Mouse (Mus musculus) lung, postnatal 4 days (tissue): Measurements from ENCODE around the gene Arhgef11.

Source experiments
- DNase-seq, 2 experiments: peaks; one replicate each; pipeline ENCODE4 v3.0.0; 2021

Gene Arhgef11

GRCm38 (mm10) chr3:87718525-87718924 lies 101.2 kb downstream of the Arhgef11 start:
- no peak for DNase-seq

DNA sequence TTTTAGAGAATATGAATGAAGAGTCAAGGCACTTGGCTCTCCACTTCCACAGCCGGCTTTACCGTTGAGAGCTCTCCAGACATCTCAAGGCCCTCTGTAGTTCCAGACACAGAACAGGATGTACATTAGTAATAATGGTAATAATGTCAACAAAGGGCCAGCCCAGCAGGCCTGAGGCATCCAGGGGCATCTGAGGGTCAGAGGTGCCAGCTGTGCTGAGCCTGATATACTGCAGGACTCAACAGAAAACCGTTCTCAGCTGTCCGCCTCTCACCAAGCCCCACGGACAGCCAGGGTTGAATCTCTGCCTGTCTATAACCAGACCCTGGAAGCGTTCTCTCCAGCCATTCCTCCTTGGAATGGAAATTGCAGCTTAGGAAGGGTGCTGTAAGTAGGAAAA lies 107.2 kb downstream of the Arhgef11 start:
- DNase-seq = no peak

DNA sequence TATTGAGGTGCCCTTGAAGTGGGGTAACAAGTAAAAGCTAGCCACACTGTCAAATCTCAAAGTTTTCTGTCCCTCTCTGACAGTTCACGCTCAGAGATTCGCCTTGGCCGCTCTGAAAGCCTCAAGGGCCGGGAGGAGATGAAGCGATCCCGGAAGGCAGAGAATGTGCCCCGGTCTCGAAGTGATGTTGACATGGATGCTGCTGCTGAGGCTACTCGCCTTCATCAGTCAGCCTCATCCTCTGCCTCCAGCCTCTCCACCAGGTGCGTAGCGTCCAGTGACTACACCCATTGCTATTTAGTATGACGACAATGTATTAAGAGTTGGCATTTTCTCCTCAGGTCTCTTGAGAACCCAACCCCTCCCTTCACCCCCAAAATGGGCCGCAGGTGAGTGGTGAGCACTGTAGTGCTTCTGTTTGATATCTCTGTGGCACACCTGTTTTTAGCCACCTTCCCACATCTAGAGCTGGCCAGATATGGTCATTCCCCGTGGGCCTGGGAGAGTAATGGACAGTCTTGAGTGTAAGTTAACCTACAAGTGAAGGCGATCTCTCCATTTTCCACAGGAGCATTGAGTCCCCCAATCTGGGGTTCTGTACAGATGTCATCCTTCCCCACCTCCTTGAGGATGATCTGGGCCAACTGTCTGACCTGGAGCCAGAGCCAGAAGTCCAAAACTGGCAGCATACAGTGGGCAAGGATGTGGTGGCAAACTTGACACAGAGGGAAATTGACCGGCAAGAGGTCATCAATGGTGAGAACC lies 108.2 kb downstream of the Arhgef11 start:
- DNase-seq = no peak

DNA sequence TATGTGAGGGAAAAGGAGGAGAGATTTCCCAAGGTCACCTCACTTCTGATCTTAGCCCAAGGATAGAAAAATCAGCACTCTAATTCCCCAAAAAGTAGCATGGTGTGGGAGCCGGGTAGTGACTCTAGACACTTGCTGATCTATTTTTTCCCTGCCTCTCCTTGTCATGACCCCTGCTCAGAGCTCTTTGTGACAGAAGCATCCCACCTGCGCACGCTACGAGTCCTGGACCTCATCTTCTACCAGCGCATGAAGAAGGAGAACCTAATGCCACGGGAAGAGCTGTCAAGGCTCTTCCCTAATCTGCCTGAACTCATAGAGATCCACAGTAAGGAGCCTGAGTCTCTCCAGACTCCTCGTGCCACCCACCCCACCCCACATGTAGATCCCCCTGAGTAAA lies 108.8 kb downstream of the Arhgef11 start:
- no peak for DNase-seq

- no peak for DNase-seq
Observed at GRCm38 (mm10) chr3:87728696-87729095, 111.3 kb downstream of the Arhgef11 start.

DNA sequence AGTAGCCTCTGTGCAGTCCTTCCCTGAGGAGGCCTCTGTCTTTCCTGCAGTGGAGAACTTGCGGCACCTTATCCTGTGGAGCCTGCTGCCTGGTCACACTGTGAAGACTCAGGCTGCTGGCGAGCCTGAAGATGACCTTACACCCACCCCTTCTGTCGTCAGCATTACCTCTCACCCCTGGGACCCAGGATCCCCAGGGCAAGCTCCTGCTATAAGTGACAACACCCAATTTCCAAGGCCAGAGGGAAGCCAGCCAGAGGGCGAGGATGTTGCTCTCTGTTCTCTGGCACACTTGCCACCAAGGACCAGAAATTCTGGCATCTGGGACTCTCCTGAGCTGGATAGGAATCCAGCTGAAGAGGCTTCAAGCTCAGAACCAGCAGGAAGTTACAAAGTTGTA lies 115.7 kb downstream of the Arhgef11 start:
- DNase-seq = no peak

DNA sequence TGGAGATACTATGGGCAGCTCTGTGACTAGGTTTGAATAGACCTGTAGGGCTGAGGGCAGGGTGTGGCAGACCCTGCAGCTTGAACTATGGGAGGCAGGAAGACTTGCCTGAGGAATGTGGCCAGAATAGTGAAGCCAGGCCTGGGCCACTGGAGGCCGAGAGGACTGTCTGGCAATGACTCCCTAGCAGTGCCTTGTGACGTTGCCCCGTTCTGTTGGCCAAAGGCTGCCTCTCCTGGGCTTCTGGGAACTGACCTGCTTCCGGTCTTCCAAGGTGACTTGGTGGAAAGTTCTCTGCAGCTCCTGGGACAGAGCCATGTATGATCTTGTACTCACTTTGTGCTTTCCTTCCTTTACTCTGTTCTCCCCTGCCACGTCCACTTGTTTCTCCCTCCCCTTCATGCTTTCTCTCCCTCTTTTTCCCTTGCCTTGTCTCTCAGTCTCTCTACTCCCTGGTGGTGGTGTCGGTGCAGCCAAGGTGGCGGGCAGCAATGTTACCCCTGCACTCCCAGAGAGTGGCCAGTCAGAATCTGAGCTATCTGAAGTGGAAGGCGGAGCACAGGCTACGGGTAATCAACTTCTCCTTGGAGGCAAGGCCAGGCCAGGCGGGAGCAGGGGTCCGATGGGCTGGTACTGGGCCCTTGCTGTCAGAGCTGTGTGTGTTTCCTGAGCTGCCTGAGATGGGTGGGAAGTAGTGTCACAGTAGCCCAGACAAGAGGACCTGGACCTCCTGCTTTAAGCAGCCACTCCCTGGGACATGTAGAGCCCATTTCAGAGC lies 116.8 kb downstream of the Arhgef11 start:
- DNase-seq = no peak

DNA sequence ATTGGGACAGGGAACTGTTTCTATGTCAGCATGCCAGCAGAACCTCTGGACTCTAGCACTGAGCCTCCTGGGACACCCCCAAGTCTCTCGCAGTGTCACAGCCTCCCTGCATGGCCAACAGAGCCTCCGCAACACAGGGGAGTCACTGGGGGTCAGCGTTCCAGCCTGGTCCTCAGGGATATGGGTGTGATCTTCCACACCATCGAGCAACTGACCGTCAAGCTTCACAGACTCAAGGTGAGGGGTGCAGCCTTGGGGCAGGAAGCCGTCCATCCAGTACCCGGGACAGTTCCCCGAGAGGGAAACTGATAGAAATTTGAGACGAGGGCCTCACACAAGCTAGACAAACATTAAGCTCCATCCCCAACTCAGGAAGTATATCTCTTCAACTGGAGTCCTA lies 118.0 kb downstream of the Arhgef11 start:
- no peak for DNase-seq

GRCm38 (mm10) chr3:87738906-87739305 lies 121.5 kb downstream of the Arhgef11 start:
- no peak for DNase-seq

- DNase-seq = no peak
Observed at GRCm38 (mm10) chr3:87742013-87742412, 124.7 kb downstream of the Arhgef11 start.

GRCm38 (mm10) chr3:87742735-87743134 lies 125.4 kb downstream of the Arhgef11 start:
- DNase-seq = no peak

DNA sequence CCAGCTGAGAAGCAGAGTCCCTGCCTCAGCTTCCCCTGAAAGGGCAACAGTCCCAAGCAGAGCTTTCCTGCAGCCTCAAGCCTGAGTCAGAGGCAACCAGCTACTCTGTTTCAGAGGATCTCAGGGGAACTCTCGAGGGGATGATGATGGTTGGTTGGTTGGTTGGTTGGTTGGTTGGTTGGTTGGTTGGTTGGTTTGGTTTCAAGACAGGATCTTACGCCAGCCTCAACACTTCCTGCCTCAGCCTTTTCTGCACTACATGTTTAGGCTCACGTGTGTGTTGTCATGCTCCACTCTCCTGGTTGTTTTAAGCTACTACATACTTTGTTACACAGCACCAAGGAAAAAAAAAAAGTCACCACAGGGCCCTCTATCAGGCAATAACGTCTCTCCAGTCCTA lies 126.6 kb downstream of the Arhgef11 start:
- DNase-seq = no peak

GRCm38 (mm10) chr3:87745036-87745659 lies 127.8 kb downstream of the Arhgef11 start:
- DNase-seq = peak; percentile 36 to 72

DNA sequence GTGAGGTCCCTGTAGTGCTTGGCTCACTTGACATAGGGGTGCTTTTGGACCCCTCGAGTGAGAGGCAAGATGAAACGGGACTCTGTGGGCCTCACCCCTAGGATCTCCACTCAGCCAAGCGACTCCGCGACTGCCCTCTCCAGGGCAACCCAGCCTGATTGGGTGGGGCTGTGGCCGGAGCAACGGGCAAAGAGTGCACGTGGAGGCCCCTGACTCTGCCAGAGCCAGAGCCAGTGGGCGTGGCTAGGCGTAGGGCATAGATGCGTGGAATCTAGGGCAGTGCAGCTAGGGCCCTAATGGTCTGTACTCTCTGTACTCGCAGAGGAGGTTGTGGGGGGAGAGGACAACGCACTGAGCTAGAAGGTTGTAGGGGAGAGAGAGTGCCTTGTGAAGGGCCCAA lies 131.1 kb downstream of the Arhgef11 start, which contains the start of gene Lrrc71:
Gene Lrrc71, minus strand, starts transcription at position 195 of the 400 bp plus-strand sequence.
- DNase-seq = no peak

GRCm38 (mm10) chr3:87749036-87749435 lies 131.7 kb downstream of the Arhgef11 start:
- peak; percentile 58 to 67 for DNase-seq

DNA sequence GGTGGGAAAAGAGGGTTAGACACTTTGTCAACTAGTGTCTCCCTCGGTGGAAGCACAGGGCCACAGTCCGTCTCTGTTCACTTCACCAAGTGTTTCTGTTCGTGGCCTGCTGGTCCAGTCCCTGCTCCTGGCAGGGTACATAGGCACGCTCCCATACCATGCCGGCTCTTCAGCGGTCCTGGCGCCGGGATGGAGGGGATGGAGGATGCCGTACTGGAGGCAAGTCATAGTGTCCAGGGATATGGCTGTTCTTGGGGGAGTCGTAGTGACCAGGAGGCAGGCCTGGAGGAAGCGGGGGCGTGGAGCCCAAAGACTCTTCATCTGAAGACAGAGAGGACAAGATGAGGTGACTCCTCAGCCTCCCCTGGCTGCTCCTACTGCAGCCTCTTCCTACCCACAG lies 132.6 kb downstream of the Arhgef11 start:
- DNase-seq = no peak

DNA sequence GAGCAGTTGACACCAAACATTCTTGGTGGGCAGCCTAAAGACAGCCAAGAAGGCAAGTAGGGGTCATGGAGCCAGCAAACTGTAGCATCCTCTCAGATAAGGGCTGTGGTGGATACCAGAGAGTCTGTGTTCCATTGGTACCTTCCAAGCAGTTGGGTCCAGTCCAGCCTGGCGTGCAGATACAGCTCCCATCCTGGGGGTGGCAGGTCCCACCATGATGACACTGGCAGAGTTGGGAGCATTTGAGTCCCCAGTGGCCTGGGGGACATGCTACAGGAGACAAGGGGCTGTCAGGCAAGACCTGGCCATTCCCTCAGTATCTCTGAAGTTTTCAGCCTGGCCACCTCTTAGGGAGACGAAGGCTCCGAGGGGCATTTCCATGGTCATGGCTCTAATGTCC lies 135.2 kb downstream of the Arhgef11 start:
- no peak for DNase-seq

- DNase-seq = no peak
Observed at GRCm38 (mm10) chr3:87753829-87754228, 136.5 kb downstream of the Arhgef11 start.

DNA sequence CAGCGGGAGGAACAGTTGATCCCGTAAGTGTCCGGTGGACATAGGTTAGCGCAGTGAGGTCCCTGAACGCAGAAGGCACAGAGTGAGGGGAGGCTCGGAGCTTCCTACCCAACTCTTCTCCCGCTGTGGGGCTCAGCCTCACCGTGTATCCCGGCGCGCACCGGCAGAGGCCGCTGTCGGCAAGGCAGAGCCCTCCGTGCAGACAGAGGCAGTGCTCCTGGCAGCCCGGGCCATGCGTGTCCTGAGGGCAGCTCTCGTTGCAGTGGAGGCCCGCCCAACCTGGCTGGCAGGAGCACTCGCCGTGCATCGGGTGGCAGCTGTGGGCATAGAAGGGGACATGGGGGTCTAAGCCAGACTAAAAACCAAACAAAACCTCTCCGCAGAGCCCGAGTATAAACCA lies 138.6 kb downstream of the Arhgef11 start:
- DNase-seq = peak; percentile 89 to 92

- no peak for DNase-seq
Observed at GRCm38 (mm10) chr3:87756488-87756887, 139.1 kb downstream of the Arhgef11 start.

DNA sequence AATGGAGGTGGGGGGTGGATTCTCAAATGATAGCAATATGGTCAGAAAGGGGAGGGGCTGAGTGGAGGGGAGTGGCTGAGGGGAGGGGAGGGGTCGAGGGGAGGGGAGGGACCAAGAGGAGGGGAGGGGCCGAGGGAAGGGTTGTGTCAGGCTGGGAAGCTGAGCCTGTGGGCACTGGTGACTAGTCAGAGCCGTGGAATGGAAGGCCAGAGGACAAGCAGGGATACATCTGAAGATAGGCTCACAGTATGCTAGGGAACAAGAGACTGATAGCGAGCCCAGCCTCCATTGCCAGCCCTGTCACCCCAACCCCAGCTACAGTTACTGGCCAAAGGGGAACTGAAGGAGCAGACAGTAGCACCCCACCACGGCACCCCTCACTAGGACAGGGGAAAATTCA lies 141.3 kb downstream of the Arhgef11 start:
- no peak for DNase-seq

DNA sequence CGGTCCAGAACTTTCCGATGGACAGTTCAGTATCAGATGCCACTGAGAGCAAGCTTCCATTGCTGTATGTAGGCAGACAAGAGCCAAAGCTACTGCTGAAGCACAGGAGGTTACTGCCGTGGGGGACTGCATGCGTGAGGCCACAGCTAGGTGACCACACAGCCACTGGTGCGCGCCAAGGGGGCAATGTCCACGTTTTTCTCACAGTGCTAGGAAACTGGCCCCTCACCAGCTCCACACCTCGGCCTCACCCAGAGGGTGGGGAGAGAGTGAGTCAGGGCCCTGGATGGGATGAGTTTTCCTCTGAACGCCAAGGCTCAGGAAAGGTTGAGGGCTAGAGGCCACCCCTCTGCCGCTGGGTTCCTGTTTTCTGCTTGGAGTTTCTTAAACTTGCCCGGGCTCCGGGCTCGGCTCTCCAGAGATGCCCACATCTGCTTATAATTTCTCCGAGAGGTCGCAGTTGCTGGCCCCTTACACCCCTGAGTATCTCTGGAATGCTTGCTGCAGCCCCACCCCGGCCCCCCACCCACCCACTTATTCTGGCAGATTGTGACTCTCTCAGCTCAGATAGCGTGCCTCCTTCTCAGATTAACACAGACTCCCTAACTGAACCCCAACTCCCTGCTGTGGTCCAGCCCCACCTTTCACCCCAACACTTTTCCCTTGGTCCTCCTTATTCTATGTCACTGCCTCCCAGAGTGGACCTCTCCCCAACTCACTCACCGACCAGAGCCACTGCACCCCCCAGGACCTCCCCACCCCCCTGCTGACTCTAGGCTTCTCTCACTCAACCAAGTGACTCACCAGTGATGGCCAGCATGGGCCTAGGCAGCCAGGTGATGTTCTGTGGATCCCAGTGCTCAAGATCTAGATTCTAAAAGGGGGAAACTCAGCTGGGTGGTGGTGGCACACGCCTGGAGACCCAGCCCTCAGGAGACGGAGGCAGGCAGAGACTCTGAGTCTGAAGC lies 144.3 kb downstream of the Arhgef11 start:
- DNase-seq = no peak

- DNase-seq = no peak
Observed at GRCm38 (mm10) chr3:87763202-87763601, 145.8 kb downstream of the Arhgef11 start.
